ENCODE assay signal across 13 mouse cellular contexts in the genomic region with DNA sequence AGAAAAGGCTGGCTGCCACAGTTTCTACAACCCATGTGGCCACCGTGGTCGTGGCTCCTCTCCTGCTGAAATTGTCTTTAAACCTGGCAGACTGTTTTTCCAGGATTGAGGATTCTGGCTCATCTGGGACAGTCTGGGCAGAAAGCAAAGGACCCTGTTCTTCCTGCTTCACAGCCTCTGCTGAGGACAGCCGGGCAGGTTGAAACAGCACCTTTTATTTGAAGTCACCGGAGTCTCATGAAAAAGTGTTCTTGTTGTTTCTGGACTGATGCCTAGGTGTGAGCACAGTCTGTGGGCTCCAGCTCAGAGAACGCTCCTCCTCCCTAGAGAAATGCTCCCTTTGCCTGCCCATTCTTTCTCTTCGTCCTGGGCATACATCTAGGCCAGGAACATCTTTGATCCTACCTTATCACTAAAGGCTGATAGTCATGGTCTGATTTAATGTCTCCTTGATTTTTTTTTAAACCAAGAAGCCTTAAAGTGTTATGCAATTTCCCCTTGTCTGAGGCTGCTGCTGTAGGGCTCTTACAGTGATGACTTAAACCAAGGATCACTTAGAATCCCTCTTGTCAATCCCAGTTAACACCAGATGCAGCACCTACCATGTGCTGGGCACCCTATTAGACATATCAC.
DNase-seq lines count a peak whose midpoint lies in the region; ATAC-seq lines count a peak whose summit lies in the region.
"Had no signal": no experiment of that assay in that cellular context is flagged by ENCODE, and none has a peak within 500 bp of the region (broad histone marks: within the 10 kb centered on the region; RNA-seq: fewer than 3 reads in every experiment).

No protein-coding gene starts in this region.

- peak overlapping the region; percentile 92 for H3K27ac ChIP-seq in heart, embryonic 16.5 days (ENCODE audit: low read length)
- H3K27ac ChIP-seq: forebrain, embryonic 13.5 days; liver, embryonic 13.5 days; midbrain, embryonic 15.5 days; neural tube, embryonic 15.5 days had no signal

- peak; percentile 37 to 40 for DNase-seq in heart, adult 9 months (ENCODE audit: low spot score in 2 of 2)
- no peak for DNase-seq in heart, adult 8-10 months (ENCODE audit: low spot score)
- peak; percentile 3 for DNase-seq in thymus, postnatal 4 days
- no peak for DNase-seq in thymus, postnatal 10 days (ENCODE audit: low spot score in 2 of 2)
- no peak for DNase-seq in ovary, postnatal 10 days (ENCODE audit: low spot score)
- DNase-seq in c-Kit-positive CD71-positive TER-119-positive erythroid progenitor cells, embryonic 14.5 days (ENCODE audit: low spot score) = no peak
- DNase-seq: layer of hippocampus, postnatal 36 days; liver, embryonic 13.5 days; thymus, postnatal 36 days had no signal

- no peaks in the 10 kb centered on the region for H3K9me3 ChIP-seq in heart, embryonic 16.5 days (replicated peaks; ENCODE audit: control insufficient read depth, low read length)
- H3K9me3 ChIP-seq: forebrain, embryonic 13.5 days; liver, embryonic 13.5 days; midbrain, embryonic 15.5 days; neural tube, embryonic 15.5 days had no signal

- H3K4me1 ChIP-seq in heart, embryonic 16.5 days (ENCODE audit: control insufficient read depth, insufficient read depth, low read length) = peaks cover 35% of the 10 kb centered on the region
- H3K4me1 ChIP-seq: forebrain, embryonic 13.5 days; midbrain, embryonic 15.5 days; neural tube, embryonic 15.5 days had no signal

- H3K27me3 ChIP-seq in heart, embryonic 16.5 days (ENCODE audit: control insufficient read depth, insufficient read depth, low read length) = no peaks in the 10 kb centered on the region
- H3K27me3 ChIP-seq: forebrain, embryonic 13.5 days; liver, embryonic 13.5 days; midbrain, embryonic 15.5 days; neural tube, embryonic 15.5 days had no signal

- no peak overlapping the region for H3K9ac ChIP-seq in heart, embryonic 16.5 days (ENCODE audit: low read length)
- H3K9ac ChIP-seq: forebrain, embryonic 13.5 days; liver, embryonic 13.5 days; midbrain, embryonic 15.5 days; neural tube, embryonic 15.5 days had no signal

- no peaks in the 10 kb centered on the region for H3K36me3 ChIP-seq in heart, embryonic 16.5 days (ENCODE audit: control insufficient read depth, insufficient read depth)
- H3K36me3 ChIP-seq: liver, embryonic 13.5 days; midbrain, embryonic 15.5 days; neural tube, embryonic 15.5 days had no signal

- no peak overlapping the region for H3K4me2 ChIP-seq in heart, embryonic 16.5 days (ENCODE audit: low read depth, low read length)
- H3K4me2 ChIP-seq: forebrain, embryonic 13.5 days; liver, embryonic 13.5 days; midbrain, embryonic 15.5 days; neural tube, embryonic 15.5 days had no signal

- no peak overlapping the region for H3K4me3 ChIP-seq in heart, embryonic 16.5 days (ENCODE audit: low read length)
- H3K4me3 ChIP-seq: forebrain, embryonic 13.5 days; liver, embryonic 13.5 days; midbrain, embryonic 15.5 days; neural tube, embryonic 15.5 days had no signal

- WGBS in heart, embryonic 16.5 days = 53% methylated on average over 6 of the region's 6 CpGs

- no peak for ATAC-seq in heart, embryonic 16.5 days (replicated peaks; ENCODE audit: extremely low read depth, insufficient read depth, low FRiP score)
- ATAC-seq: forebrain, embryonic 13.5 days; midbrain, embryonic 15.5 days had no signal

Comparison
In these comparisons a context has a peak if more than half of its experiments do, and no peak if none do; other contexts are left out.
1. DNase-seq: peak in heart, adult 9 months (2 of 2) and thymus, postnatal 4 days (single experiment); none in heart, adult 8-10 months (single experiment), thymus, postnatal 10 days (0 of 2), ovary, postnatal 10 days (single experiment) and c-Kit-positive CD71-positive TER-119-positive erythroid progenitor cells, embryonic 14.5 days (single experiment).